Mouse (Mus musculus): ENCODE measurements around the gene Hacl1. TPM values are rescaled to one million over a fixed set of nuclear protein-coding genes. Genes with fewer than 3 reads are reported as not detected.

Gene Hacl1
- polyA plus RNA-seq, 1 experiment from 2014 or later, result 2.4 TPM

GRCm38 (mm10) chr14:31656386-31656785, 15.3 kb upstream of the Hacl1 start:
- Histone ChIP-seq H3K27ac (no peak overlapping the region), H3K79me2 (ENCODE audit: inconsistent target) (no peaks in the 10 kb centered on the region), H3K4me3 (ENCODE audit: inconsistent target) (no peak overlapping the region), H3K36me3 (ENCODE audit: inconsistent target) (no peaks in the 10 kb centered on the region)
- 86% methylated on average over 7 of the region's 7 CpGs for WGBS (ENCODE audit: missing documents)

GRCm38 (mm10) chr14:31655406-31655805, 14.3 kb upstream of the Hacl1 start:
- H3K36me3 ChIP-seq (ENCODE audit: inconsistent target), result no peaks in the 10 kb centered on the region
- no peak overlapping the region for H3K4me3 ChIP-seq (ENCODE audit: inconsistent target)
- WGBS (ENCODE audit: missing documents), result 95% methylated on average over 14 of the region's 14 CpGs
- H3K79me2 ChIP-seq (ENCODE audit: inconsistent target), result no peaks in the 10 kb centered on the region
- no peak overlapping the region for H3K27ac ChIP-seq

- H3K36me3 ChIP-seq (ENCODE audit: inconsistent target), result no peaks in the 10 kb centered on the region
- no peaks in the 10 kb centered on the region for H3K79me2 ChIP-seq (ENCODE audit: inconsistent target)
- 92% methylated on average over 5 of the region's 5 CpGs for WGBS (ENCODE audit: missing documents)
- no peak overlapping the region for H3K4me3 ChIP-seq (ENCODE audit: inconsistent target)
- H3K27ac ChIP-seq, result no peak overlapping the region
Observed at GRCm38 (mm10) chr14:31654816-31655215, 13.7 kb upstream of the Hacl1 start.

- Histone ChIP-seq H3K27ac (no peak overlapping the region), H3K79me2 (ENCODE audit: inconsistent target) (no peaks in the 10 kb centered on the region), H3K4me3 (ENCODE audit: inconsistent target) (no peak overlapping the region), H3K36me3 (ENCODE audit: inconsistent target) (no peaks in the 10 kb centered on the region)
- 90% methylated on average over 14 of the region's 14 CpGs for WGBS (ENCODE audit: missing documents)
Observed at GRCm38 (mm10) chr14:31653101-31653875, 12.2 kb upstream of the Hacl1 start.

- WGBS (ENCODE audit: missing documents), result 100% methylated on average over 1 of the region's 1 CpGs
- no peaks in the 10 kb centered on the region for H3K36me3 ChIP-seq (ENCODE audit: inconsistent target)
Observed at GRCm38 (mm10) chr14:31652624-31653023, 11.5 kb upstream of the Hacl1 start.

GRCm38 (mm10) chr14:31652106-31652505, 11.0 kb upstream of the Hacl1 start:
- no peak overlapping the region for H3K4me3 ChIP-seq (ENCODE audit: inconsistent target)
- no peak overlapping the region for H3K27ac ChIP-seq
- H3K36me3 ChIP-seq (ENCODE audit: inconsistent target), result no peaks in the 10 kb centered on the region
- 85% methylated on average over 5 of the region's 5 CpGs for WGBS (ENCODE audit: missing documents)
- no peaks in the 10 kb centered on the region for H3K79me2 ChIP-seq (ENCODE audit: inconsistent target)

More at GRCm38 (mm10) chr14:31652624-31653023, 11.5 kb upstream of the Hacl1 start:
- Histone ChIP-seq H3K4me3 (ENCODE audit: inconsistent target) (no peak overlapping the region), H3K79me2 (ENCODE audit: inconsistent target) (no peaks in the 10 kb centered on the region), H3K27ac (no peak overlapping the region)

GRCm38 (mm10) chr14:31651206-31651605, 10.1 kb upstream of the Hacl1 start:
- WGBS (ENCODE audit: missing documents), result 85% methylated on average over 7 of the region's 7 CpGs
- no peaks in the 10 kb centered on the region for H3K36me3 ChIP-seq (ENCODE audit: inconsistent target)

GRCm38 (mm10) chr14:31650347-31650746, 9.3 kb upstream of the Hacl1 start:
- H3K4me3 ChIP-seq (ENCODE audit: inconsistent target), result no peak overlapping the region
- H3K36me3 ChIP-seq (ENCODE audit: inconsistent target), result no peaks in the 10 kb centered on the region
- WGBS (ENCODE audit: missing documents), result 97% methylated on average over 3 of the region's 3 CpGs
- H3K27ac ChIP-seq, result no peak overlapping the region
- no peaks in the 10 kb centered on the region for H3K79me2 ChIP-seq (ENCODE audit: inconsistent target)

More at GRCm38 (mm10) chr14:31651206-31651605, 10.1 kb upstream of the Hacl1 start:
- Histone ChIP-seq H3K27ac (no peak overlapping the region), H3K79me2 (ENCODE audit: inconsistent target) (no peaks in the 10 kb centered on the region), H3K4me3 (ENCODE audit: inconsistent target) (no peak overlapping the region)

GRCm38 (mm10) chr14:31647991-31648390, 6.9 kb upstream of the Hacl1 start:
- H3K79me2 ChIP-seq (ENCODE audit: inconsistent target), result no peaks in the 10 kb centered on the region; the same call in 1 of the 2 replicates
- no peaks in the 10 kb centered on the region for H3K36me3 ChIP-seq (ENCODE audit: inconsistent target)
- H3K4me3 ChIP-seq (ENCODE audit: inconsistent target), result no peak overlapping the region
- WGBS (ENCODE audit: missing documents), result 96% methylated on average over 10 of the region's 10 CpGs
- H3K27ac ChIP-seq, result no peak overlapping the region

- Histone ChIP-seq H3K4me3 (ENCODE audit: inconsistent target) (no peak overlapping the region), H3K79me2 (ENCODE audit: inconsistent target) (peaks cover 9% of the 10 kb centered on the region; the same call in 1 of the 2 replicates), H3K27ac (no peak overlapping the region), H3K36me3 (ENCODE audit: inconsistent target) (no peaks in the 10 kb centered on the region)
- WGBS (ENCODE audit: missing documents), result 89% methylated on average over 7 of the region's 7 CpGs
Observed at GRCm38 (mm10) chr14:31645920-31646319, 4.8 kb upstream of the Hacl1 start.

- WGBS (ENCODE audit: missing documents), result 86% methylated on average over 3 of the region's 3 CpGs
- no peak overlapping the region for H3K27ac ChIP-seq
- no peak overlapping the region for H3K4me3 ChIP-seq (ENCODE audit: inconsistent target)
- H3K79me2 ChIP-seq (ENCODE audit: inconsistent target), result peaks cover 9% of the 10 kb centered on the region; the same call in 1 of the 2 replicates
- H3K36me3 ChIP-seq (ENCODE audit: inconsistent target), result no peaks in the 10 kb centered on the region
Observed at GRCm38 (mm10) chr14:31644931-31645547, 4.0 kb upstream of the Hacl1 start.

GRCm38 (mm10) chr14:31644183-31644830, 3.2 kb upstream of the Hacl1 start:
- Histone ChIP-seq H3K79me2 (ENCODE audit: inconsistent target) (peaks cover 9% of the 10 kb centered on the region; the same call in 1 of the 2 replicates), H3K27ac (no peak overlapping the region), H3K36me3 (ENCODE audit: inconsistent target) (no peaks in the 10 kb centered on the region), H3K4me3 (ENCODE audit: inconsistent target) (no peak overlapping the region)
- 83% methylated on average over 4 of the region's 5 CpGs for WGBS (ENCODE audit: missing documents)

- Histone ChIP-seq H3K36me3 (ENCODE audit: inconsistent target) (no peaks in the 10 kb centered on the region), H3K79me2 (ENCODE audit: inconsistent target) (peaks cover 9% of the 10 kb centered on the region; the same call in 1 of the 2 replicates), H3K27ac (peak overlapping the region; percentile 82), H3K4me3 (ENCODE audit: inconsistent target) (peak overlapping the region; percentile 79)
- WGBS (ENCODE audit: missing documents), result 58% methylated on average over 9 of the region's 9 CpGs
Observed at GRCm38 (mm10) chr14:31641506-31642155, 545 bp upstream of the Hacl1 start.

GRCm38 (mm10) chr14:31640346-31640889, 668 bp downstream of the Hacl1 start, which contains the start of gene Gm49387:
Gm49387 (minus strand) TSS chr14:31640878.
- 1% methylated on average over 26 of the region's 26 CpGs for WGBS (ENCODE audit: missing documents)
- H3K27ac ChIP-seq, result peak within 1 kb of the TSS; percentile 82
- H3K36me3 ChIP-seq (ENCODE audit: inconsistent target), result no peaks in the 10 kb centered on the region
- peak within 1 kb of the TSS; percentile 79 for H3K4me3 ChIP-seq (ENCODE audit: inconsistent target)
- peaks cover 9% of the 10 kb centered on the region; the same call in 1 of the 2 replicates for H3K79me2 ChIP-seq (ENCODE audit: inconsistent target)
